Mouse (Mus musculus) spleen, adult 18-20 months (tissue): ENCODE measurements around the gene Neil1.

Experiments used
- DNase-seq, 2 experiments: peaks; one replicate each; pipeline ENCODE4 v3.0.0; 2022; ENCODE audit warnings: mixed read lengths in 2 of 2

Neil1 gene

GRCm38 (mm10) chr9:57138507-57138906 is 9.6 kb downstream of the Neil1 start:
- no peak for DNase-seq

GRCm38 (mm10) chr9:57137777-57138176 is 10.3 kb downstream of the Neil1 start:
- DNase-seq: no peak

- DNase-seq: no peak
These were observed 10.9 kb downstream of the Neil1 start for GRCm38 (mm10) chr9:57137246-57137645.

- DNase-seq: peak; percentile 89 to 95
These were observed 17.3 kb downstream of the Neil1 start, which contains the start of gene Man2c1 for GRCm38 (mm10) chr9:57130577-57131433. Gene Man2c1, plus strand, starts transcription at chr9:57130690.

- DNase-seq: no peak
These were observed 18.5 kb downstream of the Neil1 start for GRCm38 (mm10) chr9:57129641-57130040.

- no peak for DNase-seq
These were observed 30.8 kb downstream of the Neil1 start for GRCm38 (mm10) chr9:57117261-57117755.
